Mouse (Mus musculus): ENCODE data around the gene Tmem253.

DNA sequence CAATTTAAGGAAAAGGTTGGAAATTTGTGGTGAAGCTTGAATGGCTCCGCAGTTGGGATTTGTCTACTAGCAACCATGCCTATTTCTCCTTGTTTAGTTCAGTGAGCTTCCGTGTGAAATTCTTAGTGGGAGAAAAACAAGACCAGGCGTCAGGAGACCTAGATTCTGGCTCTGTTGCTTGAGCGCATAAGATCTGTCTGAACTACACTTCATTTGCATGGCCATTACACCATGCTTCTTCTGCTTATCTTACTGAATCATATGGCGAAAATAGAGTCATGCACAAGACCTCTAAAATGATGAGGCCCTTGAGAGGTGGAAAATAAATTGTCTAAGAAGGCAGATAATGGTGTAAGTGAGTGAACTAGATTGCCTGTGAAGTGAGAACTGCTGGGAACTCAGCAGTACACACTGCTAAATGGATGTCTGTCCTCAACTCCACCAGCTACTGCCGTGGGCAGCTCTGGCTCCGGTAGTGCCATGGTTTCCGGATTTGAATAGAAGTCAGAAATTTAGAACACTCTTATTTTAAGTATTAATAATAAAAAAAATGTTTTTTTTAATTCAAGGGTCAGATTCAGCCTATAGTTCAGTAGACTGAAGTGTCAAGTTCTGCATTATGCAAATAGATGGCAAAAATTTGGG is 6.2 kb downstream of the Tmem253 start:
- TF ChIP-seq EP300 (IDR thresholded peaks at IDR 0.05): no peak
- no peak for TF ChIP-seq CTCF (IDR thresholded peaks at IDR 0.05)
